Mouse (Mus musculus): ENCODE measurements around the gene Ccdc138. TPM values are rescaled to one million over a fixed set of nuclear protein-coding genes. Genes with fewer than 3 reads are reported as not detected.

The Ccdc138 gene
- total RNA-seq, 2 experiments from 2014 or later: 4.8 to 4.9 TPM

Other genes starting within 250 kb of the Ccdc138 start
- 10 to 100 TPM; 51.6 to 56.6 TPM for gene Gcc2, start 242.5 kb upstream of the Ccdc138 start, total RNA-seq (2021)
- gene Lims1, start 174.5 kb upstream of the Ccdc138 start, total RNA-seq (2021): 10 to 100 TPM; 78.3 to 80.1 TPM
- 10 to 100 TPM; 69.2 to 80.6 TPM for gene Ranbp2, start 51.0 kb upstream of the Ccdc138 start, total RNA-seq (2021)
- gene Edar, start 177.7 kb downstream of the Ccdc138 start, total RNA-seq (2021): under 1 TPM; 0.28 TPM
- not detected for gene Gm17542, start 220.3 kb downstream of the Ccdc138 start, total RNA-seq (2021)

Data from adrenal gland, postnatal 4 days (tissue).